Mouse (Mus musculus) colon, adult 2 months (tissue): ENCODE results near the gene Mzt1. TPM values are rescaled to one million over a fixed set of nuclear protein-coding genes. Genes with fewer than 3 reads are reported as not detected.

Experiments
- polyA plus RNA-seq: library from polyadenylated mRNA; depleted of rRNA; stranded (reverse); fragments of >200 nt; gene quantifications from 2 replicates; pipeline ENCODE4 v1.2.3, GENCODE M21; 2012; rRNA removed

Mzt1 gene
- 7.2 and 7.4 TPM in 2 replicates for polyA plus RNA-seq

GRCm38 (mm10) chr14:99046031-99046781, at the start of gene Mzt1, which contains the start of gene Bora:
Gene Mzt1 (minus strand): TSS chr14:99046134.
Gene Bora (plus strand): TSS chr14:99046222.

GRCm38 (mm10) chr14:98994218-98994617, 51.7 kb downstream of the Mzt1 start, which contains the start of gene Rpl36a-ps1:
Gene Rpl36a-ps1 (minus strand): TSS chr14:98994318.

Other genes starting within 250 kb of the Mzt1 start
- gene Rpl36a-ps1, start 51.8 kb downstream of the Mzt1 start, polyA plus RNA-seq, result not detected in 2 replicates
- gene Bora, start 88 bp upstream of the Mzt1 start, polyA plus RNA-seq, result 2.7 and 3.9 TPM in 2 replicates
- gene Pibf1, start 53.3 kb upstream of the Mzt1 start, polyA plus RNA-seq, result 0.91 and 1.0 TPM in 2 replicates
- gene Dis3, start 53.6 kb upstream of the Mzt1 start, polyA plus RNA-seq, result 4.3 and 4.4 TPM in 2 replicates